Mouse (Mus musculus): ENCODE results near the gene Akap4.

Gene Akap4

DNA sequence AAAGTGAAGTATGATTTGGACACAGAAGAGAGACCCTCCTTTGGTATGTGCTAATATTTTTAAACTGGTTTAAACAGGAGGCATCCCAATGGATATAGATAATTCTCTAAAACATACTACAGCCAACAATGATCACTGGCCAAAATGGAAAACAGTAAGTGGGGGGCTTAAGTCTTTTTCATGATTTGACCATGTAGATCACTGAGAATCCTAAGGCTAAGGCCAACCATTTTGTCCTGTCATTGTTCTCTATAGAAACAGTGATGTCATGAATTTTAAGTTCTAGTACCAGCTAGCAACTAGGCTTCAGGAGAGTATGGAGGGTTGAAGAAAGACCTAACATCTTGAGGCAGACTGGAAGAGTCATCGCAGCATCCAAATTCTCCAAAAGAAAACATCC, at the start of gene Akap4:
TSS of gene Akap4 (plus strand) at position 301 of the 400 bp plus-strand sequence.
- no peak for DNase-seq

DNA sequence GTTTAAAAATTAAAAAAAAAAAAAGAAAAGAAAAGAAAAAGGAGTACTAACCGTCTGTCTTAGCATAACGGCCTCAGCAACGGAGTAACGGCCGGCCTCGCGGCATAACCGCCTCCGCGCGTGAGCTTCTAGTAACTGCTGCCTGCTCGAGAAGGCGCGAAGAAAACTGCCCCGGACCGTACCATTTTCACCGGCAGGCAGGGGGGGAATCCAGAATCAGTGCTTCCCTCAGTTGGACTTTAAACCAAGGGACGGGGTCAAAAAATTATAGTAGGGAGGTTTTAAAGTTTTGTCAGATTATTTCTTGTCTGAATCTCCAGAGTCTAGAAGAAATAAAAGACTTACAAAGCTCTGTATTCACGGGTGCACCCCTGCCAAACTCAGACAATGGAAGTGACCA, 25.8 kb upstream of the Akap4 start, which contains the start of gene Ccnb3:
TSS of gene Ccnb3 (minus strand) at position 101 of the 400 bp plus-strand sequence.
- no peak for DNase-seq

DNA sequence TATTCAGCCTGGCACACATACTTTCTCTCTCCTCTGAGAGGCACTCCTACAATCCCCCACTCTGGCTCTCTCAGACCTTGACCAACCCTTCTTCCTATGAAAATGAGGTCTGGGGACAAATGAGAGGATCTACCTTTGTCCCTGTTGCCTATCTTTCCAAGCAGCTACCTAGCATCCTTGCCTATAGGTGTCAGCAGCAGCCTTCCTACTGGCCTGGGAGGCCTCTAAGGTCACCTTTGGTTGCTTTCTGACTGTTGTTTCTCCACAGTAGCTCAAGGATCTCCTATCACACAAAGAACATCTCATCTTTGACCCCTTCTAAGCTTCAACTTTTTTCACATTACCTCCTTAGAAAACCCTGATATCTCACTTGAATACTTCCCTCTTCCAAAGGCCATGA, 10.3 kb upstream of the Akap4 start:
- no peak for DNase-seq

DNA sequence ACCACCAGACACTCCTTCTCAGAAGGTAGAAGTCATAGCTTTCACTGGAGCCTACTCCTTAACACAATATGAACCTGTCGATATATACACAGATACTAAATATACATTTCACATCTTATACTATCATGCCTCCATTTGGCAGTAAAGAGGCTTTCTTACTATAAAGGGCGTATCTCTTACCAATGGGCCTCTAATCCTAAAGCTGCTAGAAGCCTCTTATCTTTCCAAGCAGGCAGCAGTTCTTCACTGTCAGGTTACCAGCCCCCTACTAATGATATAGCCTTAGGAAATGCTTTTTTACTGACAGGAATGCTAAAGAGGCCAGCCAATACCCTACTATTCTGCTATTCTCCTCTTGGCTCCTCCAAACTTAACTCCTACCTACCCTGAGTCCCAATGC, 9.7 kb upstream of the Akap4 start:
- no peak for DNase-seq

DNA sequence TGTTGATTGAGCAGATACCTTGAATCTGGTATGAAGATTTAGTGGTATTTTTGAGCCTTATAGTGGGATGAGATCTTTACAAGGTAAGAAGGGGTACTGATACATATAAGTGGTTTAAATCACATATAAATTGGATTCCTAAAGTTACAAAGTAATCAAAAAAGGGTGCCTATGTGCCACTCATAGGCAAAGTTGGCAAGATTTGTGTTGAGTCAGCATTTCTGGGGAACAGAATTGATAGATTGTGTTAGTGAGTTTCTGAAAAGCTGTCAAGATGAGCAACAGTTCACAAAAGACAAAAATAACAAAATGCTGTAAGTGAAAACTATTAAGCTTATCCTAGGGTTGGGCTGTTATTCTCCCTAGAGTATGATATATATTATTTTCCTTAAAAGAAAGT, 3.2 kb upstream of the Akap4 start:
- no peak for DNase-seq

DNA sequence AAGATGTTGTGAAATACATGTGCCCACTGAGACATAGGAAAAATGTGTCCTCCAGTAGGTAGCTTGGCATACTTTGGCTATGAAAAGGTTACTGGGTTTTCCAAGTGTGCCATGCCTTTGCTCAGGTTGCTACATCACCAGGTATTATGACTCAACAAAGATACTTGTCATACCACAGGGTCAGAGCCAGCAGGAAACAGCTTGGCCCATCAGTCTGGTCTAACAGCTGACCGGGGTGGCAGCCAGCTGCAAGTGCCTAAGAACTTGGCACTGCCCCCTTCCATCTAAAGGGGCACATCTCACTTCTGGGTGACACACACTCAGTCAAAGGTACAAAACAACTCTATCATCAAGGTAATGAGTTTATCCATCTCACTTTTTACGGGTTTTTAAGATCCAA, 683 bp downstream of the Akap4 start:
- no peak for DNase-seq

DNA sequence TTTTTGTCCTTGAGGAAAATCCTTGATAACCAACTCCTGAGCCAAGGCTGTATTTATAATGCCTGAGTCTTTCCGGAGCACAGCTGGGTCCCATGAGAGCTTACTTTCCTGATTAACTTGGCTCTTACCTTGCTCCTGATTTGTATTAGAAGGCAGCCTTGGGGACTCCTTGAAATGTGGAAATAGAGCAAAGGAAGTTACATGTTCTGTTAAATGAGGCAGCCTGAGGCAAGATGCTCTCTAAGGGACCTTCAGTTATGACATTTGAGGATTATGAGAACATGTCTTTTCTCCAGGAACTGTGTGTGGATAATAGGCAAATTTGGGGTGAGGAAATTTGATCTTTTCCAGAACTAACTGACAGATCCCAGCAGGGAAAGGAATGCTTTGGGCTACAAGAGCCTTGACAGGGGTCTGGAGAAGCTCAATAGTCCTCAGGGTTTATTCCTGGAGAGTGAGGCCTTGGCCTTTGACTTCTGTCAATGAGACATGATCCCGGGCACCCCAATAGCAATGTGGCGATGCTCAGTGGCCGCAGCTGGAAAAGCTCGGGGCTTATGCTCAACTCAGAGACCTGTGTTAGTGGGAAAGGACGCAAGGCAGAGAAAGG, 12.6 kb downstream of the Akap4 start:
- DNase-seq: no peak

DNA sequence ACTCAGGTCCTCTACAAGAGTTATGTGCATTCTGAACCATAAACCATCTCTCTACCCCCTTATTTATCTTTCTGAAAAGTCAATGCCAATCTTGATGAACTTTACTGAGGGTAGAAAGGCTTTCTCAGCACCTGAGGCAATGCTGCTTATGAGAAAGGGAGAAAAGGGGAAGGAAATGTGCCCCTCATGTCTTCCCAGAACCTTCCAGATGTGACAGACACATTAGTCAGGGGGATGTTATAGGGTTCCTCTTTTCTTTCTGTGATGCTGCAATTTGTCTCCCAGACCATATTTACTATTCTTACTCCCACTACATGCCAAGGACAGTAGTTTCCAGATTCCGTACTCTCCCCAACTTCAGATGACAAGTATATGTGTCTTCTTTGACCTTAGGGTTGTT, 18.6 kb downstream of the Akap4 start:
- DNase-seq: no peak

DNA sequence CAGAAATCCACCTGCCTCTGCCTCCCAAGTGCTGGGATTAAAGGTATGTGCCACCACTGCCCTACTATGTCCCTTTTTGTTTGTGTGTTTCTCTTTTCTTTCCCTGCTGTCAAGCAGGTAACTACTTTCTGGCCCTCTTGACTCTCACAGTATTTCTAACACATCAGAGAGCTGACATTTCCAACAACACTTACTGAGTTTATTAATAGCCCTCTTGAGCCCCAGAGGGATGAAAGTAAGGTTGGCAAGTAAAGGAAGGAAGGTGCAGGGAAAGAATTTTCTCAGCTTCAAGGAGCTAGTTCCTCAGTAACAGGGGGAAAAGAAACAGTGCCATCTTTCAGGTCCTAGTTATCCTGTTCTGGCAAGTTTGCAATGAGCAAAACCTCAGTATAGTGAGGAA, 23.0 kb downstream of the Akap4 start:
- DNase-seq: no peak

DNA sequence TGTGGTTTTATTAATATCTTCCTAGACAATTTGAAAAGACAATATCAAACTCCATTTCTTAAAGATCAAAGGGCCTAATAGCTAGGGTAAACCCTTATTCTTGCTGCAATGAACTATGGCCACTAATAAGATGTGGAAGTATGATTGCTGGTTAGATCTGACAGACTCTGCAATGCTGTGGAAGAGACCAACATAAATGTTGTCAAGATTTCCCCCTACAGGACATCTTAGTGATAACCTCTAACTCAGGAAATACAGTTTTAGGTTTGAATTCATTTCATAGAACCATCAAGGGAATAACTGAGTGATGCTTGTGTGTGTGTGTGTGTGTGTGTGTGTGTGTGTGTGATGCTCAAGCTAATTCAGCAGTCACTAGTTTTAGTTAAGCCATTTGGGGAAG, 35.0 kb downstream of the Akap4 start:
- no peak for DNase-seq

DNA sequence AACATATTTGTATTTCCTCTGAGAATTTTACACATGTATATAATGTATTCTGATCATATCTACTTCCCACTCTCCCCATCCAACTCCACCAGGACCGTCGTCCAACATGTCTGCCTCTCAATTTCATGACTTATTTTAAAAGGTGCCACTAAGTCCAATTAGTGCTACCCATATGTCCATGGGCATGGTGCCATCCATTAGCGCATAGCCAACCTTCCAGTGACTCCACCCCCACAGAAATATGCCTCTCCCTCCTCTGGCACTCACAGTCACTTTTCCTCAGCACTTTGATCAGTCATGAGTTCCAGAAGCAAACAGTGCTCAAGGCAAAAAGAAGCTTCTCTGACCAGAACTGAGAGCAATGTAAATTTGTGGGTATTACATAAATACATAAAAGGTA, 47.6 kb downstream of the Akap4 start:
- DNase-seq: no peak

DNA sequence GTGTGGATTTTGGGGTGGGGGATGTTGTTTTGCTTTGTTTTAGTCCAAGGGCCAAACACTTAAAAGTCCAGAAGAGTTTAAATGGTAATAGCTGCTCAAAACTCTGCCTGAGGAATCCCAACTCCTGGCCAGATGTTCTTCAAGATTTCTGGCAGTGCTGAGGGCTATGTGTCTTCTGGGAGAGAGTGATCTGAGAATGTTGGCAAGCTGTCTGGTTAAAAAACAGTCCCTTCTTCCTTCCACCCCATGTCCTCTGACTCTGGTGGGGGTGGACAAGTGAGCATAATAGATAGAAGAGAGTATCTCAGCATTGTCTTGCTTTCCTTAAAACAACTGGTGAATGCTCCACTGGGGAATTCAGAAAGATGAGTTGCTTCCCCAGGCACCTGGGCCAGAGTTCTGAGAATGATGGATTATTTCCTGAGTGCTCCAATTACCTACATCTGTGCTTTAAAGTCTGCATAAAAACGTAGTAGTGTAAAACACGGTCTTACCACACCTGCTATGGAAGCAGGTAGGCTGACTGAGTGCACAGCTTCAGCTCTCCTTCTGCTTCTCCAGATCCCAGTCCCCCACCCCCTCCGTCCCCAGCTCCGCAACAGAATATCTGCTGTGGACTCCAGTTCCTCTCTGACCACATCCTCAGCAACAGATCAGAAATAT, 54.4 kb downstream of the Akap4 start:
- DNase-seq: no peak
